Mouse (Mus musculus) lung, postnatal 0 days (tissue): ENCODE results near the gene Hes3.

Source experiments
- CTCF ChIP-seq: IDR thresholded peaks from 2 replicates; pipeline ENCODE4 v1.5.1; 2016; ENCODE audit warnings: antibody characterized with exemption, mild to moderate bottlenecking
- EP300 ChIP-seq: IDR thresholded peaks from 2 replicates; pipeline ENCODE4 v1.6.1; 2016; ENCODE audit warnings: antibody characterized with exemption, mild to moderate bottlenecking, control low read depth

GRCm38 (mm10) chr4:152332952-152333351, 41.5 kb upstream of the Hes3 start:
- TF ChIP-seq CTCF (peak; percentile 98), EP300 (no peak)
